Mouse (Mus musculus): Measurements from ENCODE around the gene Hmx1. TPM values are rescaled to one million over a fixed set of nuclear protein-coding genes. Genes with fewer than 3 reads are reported as not detected.
A peak's percentile ranks its signal among the peaks of the same experiment; 100 is the strongest.

Hmx1 gene
- 0.31 and 0.52 TPM in 2 replicates for polyA plus RNA-seq (2015; fragmentation: Nextera tagmentation; extraction: Ambion mirVana)

DNA sequence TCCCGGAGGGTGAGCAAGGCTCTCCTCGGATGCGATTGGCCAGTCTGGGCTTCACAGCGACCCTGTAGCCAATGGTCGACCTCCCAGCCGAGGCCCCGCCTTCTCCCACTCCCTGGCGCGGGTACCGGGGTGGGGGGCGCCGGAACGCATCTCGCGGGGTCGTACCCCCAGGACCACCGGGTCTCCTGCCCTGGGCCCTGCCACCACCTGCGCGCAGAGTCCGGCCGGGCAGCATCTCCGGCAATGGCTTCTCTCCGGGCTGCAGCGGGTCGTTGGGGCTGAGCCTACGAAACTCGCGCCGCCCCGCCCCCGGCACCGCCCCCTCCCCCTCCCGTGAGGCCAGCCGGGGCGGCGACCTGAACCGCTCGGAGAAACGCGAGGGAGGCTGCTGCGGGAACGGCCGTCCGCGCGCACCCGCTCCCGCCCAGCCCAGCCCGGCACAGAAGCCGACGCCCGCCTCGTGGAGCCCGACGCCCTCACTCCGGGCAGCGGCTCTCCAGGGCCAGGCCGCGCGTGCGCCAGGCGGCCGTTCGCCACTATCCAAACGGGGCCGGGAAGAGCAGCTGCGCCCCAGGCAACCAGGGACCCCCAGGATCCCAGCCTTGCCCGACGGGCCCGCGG, at the start of gene Hmx1:
Gene Hmx1 (plus strand): TSS at position 618 of the 621 bp plus-strand sequence.
- no peaks in the 10 kb centered on the region for H3K36me3 ChIP-seq
- no peak within 1 kb of the TSS for H3K27ac ChIP-seq
- H3K4me2 ChIP-seq, result peak within 1 kb of the TSS; percentile 86
- peak; percentile 90 for ATAC-seq (replicated peaks; ENCODE audit: low FRiP score)
- H3K4me3 ChIP-seq (replicated peaks), result peak within 1 kb of the TSS; percentile 52
- H3K4me1 ChIP-seq, result peaks cover 29% of the 10 kb centered on the region
- H3K9ac ChIP-seq, result no peak within 1 kb of the TSS
- H3K9me3 ChIP-seq (replicated peaks), result no peaks in the 10 kb centered on the region
- peaks cover 100% of the 10 kb centered on the region for H3K27me3 ChIP-seq
- WGBS, result under 1% methylated on average over 60 of the region's 71 CpGs

GRCm38 (mm10) chr5:35345084-35345483, 43.8 kb upstream of the Hmx1 start:
- Histone ChIP-seq H3K27me3 (peaks cover 12% of the 10 kb centered on the region; the same call in 1 of the 2 replicates), H3K4me3 (replicated peaks) (no peak overlapping the region), H3K4me1 (no peaks in the 10 kb centered on the region), H3K9me3 (replicated peaks) (no peaks in the 10 kb centered on the region), H3K9ac (no peak overlapping the region), H3K27ac (no peak overlapping the region), H3K4me2 (no peak overlapping the region), H3K36me3 (no peaks in the 10 kb centered on the region)
- WGBS, result 74% methylated on average over 3 of the region's 3 CpGs
- ATAC-seq (replicated peaks; ENCODE audit: low FRiP score), result no peak

DNA sequence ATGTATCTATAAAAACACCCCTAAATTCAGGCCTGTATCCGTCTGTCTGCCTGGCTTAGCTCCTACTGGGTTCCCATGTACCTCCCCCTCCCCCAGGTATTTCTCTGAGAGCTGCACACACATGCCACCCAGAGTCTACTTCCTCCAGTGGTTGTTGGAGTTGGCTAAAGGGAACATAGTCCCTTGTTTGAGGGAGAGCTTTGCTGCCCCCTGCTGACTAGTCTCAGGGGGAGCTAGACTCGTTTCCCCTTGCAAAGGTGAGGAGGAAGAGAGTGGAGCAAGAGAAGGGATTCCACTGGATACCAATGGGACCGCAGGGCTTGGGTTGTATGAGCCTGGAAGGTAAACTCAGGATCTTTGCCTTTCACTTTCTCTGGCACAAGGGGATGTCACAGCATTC, 40.1 kb upstream of the Hmx1 start:
- Histone ChIP-seq H3K4me1 (no peaks in the 10 kb centered on the region), H3K27me3 (peaks cover 19% of the 10 kb centered on the region; the same call in 1 of the 2 replicates), H3K36me3 (no peaks in the 10 kb centered on the region), H3K27ac (no peak overlapping the region), H3K9me3 (replicated peaks) (no peaks in the 10 kb centered on the region), H3K9ac (no peak overlapping the region), H3K4me2 (no peak overlapping the region), H3K4me3 (replicated peaks) (no peak overlapping the region)
- 0 out of 2 replicates have a peak, but pooled peaks have one; percentile 43 for ATAC-seq (replicated peaks; ENCODE audit: low FRiP score)
- 15% methylated on average over 3 of the region's 3 CpGs for WGBS

GRCm38 (mm10) chr5:35357544-35358440, 31.1 kb upstream of the Hmx1 start:
- ATAC-seq (replicated peaks; ENCODE audit: low FRiP score), result peak; percentile 70
- no peak overlapping the region for H3K4me3 ChIP-seq (replicated peaks)
- H3K36me3 ChIP-seq, result no peaks in the 10 kb centered on the region
- H3K9ac ChIP-seq, result no peak overlapping the region
- WGBS, result 28% methylated on average over 9 of the region's 9 CpGs
- 0 out of 2 replicates have a peak, but pooled peaks cover 7% of the 10 kb centered on the region for H3K27me3 ChIP-seq
- H3K27ac ChIP-seq, result peak overlapping the region; percentile 70
- no peaks in the 10 kb centered on the region for H3K9me3 ChIP-seq (replicated peaks)
- H3K4me1 ChIP-seq, result peaks cover 14% of the 10 kb centered on the region
- H3K4me2 ChIP-seq, result no peak overlapping the region

DNA sequence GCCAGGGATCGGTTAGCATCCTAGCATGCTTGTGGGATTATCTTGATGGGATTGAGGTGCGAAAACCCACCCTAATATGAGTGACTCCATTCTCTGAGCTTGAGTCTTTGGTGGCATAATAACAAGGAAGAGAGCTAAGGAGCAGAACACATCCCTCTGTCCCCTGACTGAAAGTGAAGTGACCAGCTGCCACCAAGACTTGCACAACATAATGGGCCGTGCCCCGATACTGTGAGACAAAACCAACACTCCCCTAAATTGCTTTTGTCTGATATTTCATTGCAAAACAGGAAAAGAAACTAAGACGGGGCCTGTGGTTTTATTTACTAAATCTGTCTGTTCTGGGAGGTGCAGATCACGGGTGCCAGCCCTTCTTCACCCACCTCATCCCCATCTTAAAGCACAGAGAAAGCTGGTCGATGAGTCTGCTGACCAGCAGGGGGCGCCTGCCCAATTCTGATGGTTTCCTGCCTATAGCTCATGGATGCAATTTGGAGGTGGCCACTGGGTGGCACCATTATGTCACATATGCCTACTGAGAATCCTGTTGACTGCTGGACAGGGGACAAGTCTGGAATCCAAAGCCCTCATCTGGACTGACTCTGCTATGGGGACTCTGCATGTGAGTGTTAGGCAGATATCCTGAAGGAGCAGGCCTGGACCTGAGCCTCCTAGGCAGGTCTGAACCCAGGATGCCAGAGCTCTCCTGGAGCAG, 27.2 kb upstream of the Hmx1 start:
- WGBS, result 49% methylated on average over 8 of the region's 8 CpGs
- ATAC-seq (replicated peaks; ENCODE audit: low FRiP score), result 0 out of 2 replicates have a peak, but pooled peaks have one; percentile 19
- Histone ChIP-seq H3K9ac (no peak overlapping the region), H3K4me1 (peaks cover 14% of the 10 kb centered on the region), H3K4me2 (no peak overlapping the region), H3K4me3 (replicated peaks) (no peak overlapping the region), H3K9me3 (replicated peaks) (no peaks in the 10 kb centered on the region), H3K27ac (no peak overlapping the region), H3K36me3 (no peaks in the 10 kb centered on the region), H3K27me3 (peaks cover 36% of the 10 kb centered on the region)

- ATAC-seq (replicated peaks; ENCODE audit: low FRiP score), result no peak
- Histone ChIP-seq H3K4me2 (no peak overlapping the region), H3K4me1 (no peaks in the 10 kb centered on the region), H3K9ac (no peak overlapping the region), H3K27me3 (peaks cover 60% of the 10 kb centered on the region), H3K9me3 (replicated peaks) (no peaks in the 10 kb centered on the region; the same call in 1 of the 2 replicates), H3K4me3 (replicated peaks) (no peak overlapping the region), H3K27ac (no peak overlapping the region), H3K36me3 (no peaks in the 10 kb centered on the region)
- 62% methylated on average over 20 of the region's 20 CpGs for WGBS
Observed at GRCm38 (mm10) chr5:35366241-35367032, 22.5 kb upstream of the Hmx1 start.

- ATAC-seq (replicated peaks; ENCODE audit: low FRiP score), result no peak
- H3K4me2 ChIP-seq, result no peak overlapping the region
- H3K27me3 ChIP-seq, result peaks cover 60% of the 10 kb centered on the region
- no peak overlapping the region for H3K9ac ChIP-seq
- H3K4me3 ChIP-seq (replicated peaks), result no peak overlapping the region
- no peaks in the 10 kb centered on the region for H3K36me3 ChIP-seq
- H3K27ac ChIP-seq, result no peak overlapping the region
- WGBS, result 73% methylated on average over 6 of the region's 6 CpGs
- no peaks in the 10 kb centered on the region; the same call in 1 of the 2 replicates for H3K9me3 ChIP-seq (replicated peaks)
- H3K4me1 ChIP-seq, result no peaks in the 10 kb centered on the region
Observed at GRCm38 (mm10) chr5:35368916-35369315, 20.0 kb upstream of the Hmx1 start.

GRCm38 (mm10) chr5:35379066-35379465, 9.8 kb upstream of the Hmx1 start:
- Histone ChIP-seq H3K4me3 (replicated peaks) (no peak overlapping the region), H3K36me3 (no peaks in the 10 kb centered on the region), H3K27ac (no peak overlapping the region), H3K4me1 (no peaks in the 10 kb centered on the region), H3K9ac (no peak overlapping the region), H3K9me3 (replicated peaks) (no peaks in the 10 kb centered on the region), H3K4me2 (no peak overlapping the region), H3K27me3 (peaks cover 91% of the 10 kb centered on the region)
- WGBS, result 53% methylated on average over 2 of the region's 2 CpGs
- no peak for ATAC-seq (replicated peaks; ENCODE audit: low FRiP score)

GRCm38 (mm10) chr5:35379815-35380214, 9.1 kb upstream of the Hmx1 start:
- H3K9ac ChIP-seq, result no peak overlapping the region
- no peaks in the 10 kb centered on the region for H3K4me1 ChIP-seq
- ATAC-seq (replicated peaks; ENCODE audit: low FRiP score), result no peak
- no peak overlapping the region for H3K4me2 ChIP-seq
- H3K4me3 ChIP-seq (replicated peaks), result no peak overlapping the region
- no peaks in the 10 kb centered on the region for H3K9me3 ChIP-seq (replicated peaks)
- H3K27ac ChIP-seq, result no peak overlapping the region
- 0% methylated on average over 4 of the region's 4 CpGs for WGBS
- H3K27me3 ChIP-seq, result peaks cover 98% of the 10 kb centered on the region
- no peaks in the 10 kb centered on the region for H3K36me3 ChIP-seq

- H3K9ac ChIP-seq, result no peak overlapping the region
- no peak overlapping the region for H3K27ac ChIP-seq
- H3K4me3 ChIP-seq (replicated peaks), result peak overlapping the region; percentile 52
- H3K27me3 ChIP-seq, result peaks cover 100% of the 10 kb centered on the region
- H3K4me1 ChIP-seq, result peaks cover 29% of the 10 kb centered on the region
- peak overlapping the region; percentile 86 for H3K4me2 ChIP-seq
- no peak for ATAC-seq (replicated peaks; ENCODE audit: low FRiP score)
- no peaks in the 10 kb centered on the region for H3K9me3 ChIP-seq (replicated peaks)
- 1% methylated on average over 38 of the region's 38 CpGs for WGBS
- H3K36me3 ChIP-seq, result no peaks in the 10 kb centered on the region
Observed at GRCm38 (mm10) chr5:35387834-35388490, 946 bp upstream of the Hmx1 start.

DNA sequence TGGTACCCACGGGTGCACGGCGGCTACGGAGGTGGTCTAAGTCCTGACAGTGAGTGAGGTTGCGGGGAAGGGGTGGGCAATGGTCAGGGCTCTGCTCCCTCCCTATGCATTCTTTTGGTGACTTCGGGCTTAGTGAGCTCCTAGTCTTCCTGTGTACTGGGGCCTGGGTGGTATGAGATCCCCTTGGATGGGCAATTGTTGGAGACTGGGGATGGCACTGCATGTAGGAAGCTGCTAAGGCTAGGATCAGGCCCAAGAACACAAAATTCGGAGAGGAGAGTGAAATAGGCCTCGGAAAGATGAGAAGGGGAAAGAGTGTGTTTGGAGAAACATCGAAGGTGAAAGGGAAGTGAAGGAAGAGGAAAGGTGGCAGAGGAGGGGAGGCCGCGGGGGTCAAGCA, 533 bp downstream of the Hmx1 start:
- H3K4me2 ChIP-seq, result peak overlapping the region; percentile 86
- peak overlapping the region; percentile 52 for H3K4me3 ChIP-seq (replicated peaks)
- H3K27ac ChIP-seq, result no peak overlapping the region
- no peak for ATAC-seq (replicated peaks; ENCODE audit: low FRiP score)
- H3K4me1 ChIP-seq, result peaks cover 29% of the 10 kb centered on the region
- H3K9me3 ChIP-seq (replicated peaks), result no peaks in the 10 kb centered on the region
- H3K36me3 ChIP-seq, result no peaks in the 10 kb centered on the region
- WGBS, result 5% methylated on average over 8 of the region's 11 CpGs
- H3K9ac ChIP-seq, result no peak overlapping the region
- H3K27me3 ChIP-seq, result peaks cover 100% of the 10 kb centered on the region
